Mouse (Mus musculus): Measurements from ENCODE around the gene Slc16a4. TPM values are rescaled to one million over a fixed set of nuclear protein-coding genes. Genes with fewer than 3 reads are reported as not detected.
"Not testable (repeated sequence)": the region's sequence is repeated elsewhere in the genome, so short reads cannot be mapped to it uniquely, and the experiment has no call there.

Slc16a4 gene
- total RNA-seq, 2 experiments from 2014 or later: 1.0 to 1.9 TPM

DNA sequence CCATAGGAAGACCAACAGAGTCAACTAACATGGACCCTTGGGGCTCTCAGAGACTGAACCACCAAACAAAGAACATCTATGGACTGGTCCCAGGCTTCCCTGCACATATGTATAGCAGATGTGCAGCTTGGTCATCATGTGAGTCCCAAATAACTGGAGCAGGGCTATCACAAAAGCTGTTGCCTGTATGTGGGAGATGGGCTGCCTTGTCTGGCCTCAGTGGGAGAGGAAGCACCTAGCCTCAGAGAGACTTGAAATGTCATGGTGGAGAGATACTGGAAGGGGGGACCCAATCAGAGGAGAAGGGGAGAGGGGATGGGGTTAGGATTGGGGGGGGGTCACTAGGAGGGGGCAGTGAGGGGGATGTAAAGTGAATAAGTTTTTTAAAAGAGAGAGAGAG is 3.7 kb upstream of the Slc16a4 start:
- no peak for DNase-seq (ENCODE audit: extremely low spot score in 1 of 2, low spot score in 1 of 2)

DNA sequence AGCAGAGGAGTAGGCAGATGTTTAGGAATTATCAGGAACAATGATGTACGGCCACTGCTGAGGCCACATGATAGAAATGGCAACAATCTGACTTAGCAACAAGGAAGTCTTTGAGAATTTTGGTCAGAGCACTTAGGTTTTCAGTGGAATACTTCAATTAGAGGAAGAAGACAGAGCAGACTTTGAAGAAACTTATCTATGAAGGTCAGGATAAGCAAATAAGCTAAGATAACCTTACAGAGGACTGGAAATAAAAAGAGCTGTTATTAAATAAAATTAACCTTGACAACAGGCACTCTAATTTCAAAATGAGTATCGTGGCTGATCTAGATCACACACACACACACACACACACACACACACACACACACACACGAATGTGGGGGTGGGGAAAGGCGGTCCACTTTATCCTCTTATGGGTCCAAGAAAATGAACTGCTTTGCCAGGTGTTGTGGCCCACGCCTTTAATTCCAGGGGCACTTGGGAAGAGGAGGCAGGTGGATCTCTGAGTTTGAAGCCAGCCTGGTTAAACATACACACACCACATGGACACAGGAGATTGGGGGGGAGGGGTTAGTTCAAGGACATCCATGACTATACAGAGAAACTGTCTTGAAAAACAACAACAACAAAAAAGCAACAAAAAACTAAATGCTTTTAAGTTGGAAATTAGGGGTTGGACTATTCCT is 4.8 kb downstream of the Slc16a4 start:
- DNase-seq (ENCODE audit: extremely low spot score in 1 of 2, low spot score in 1 of 2): no peak

DNA sequence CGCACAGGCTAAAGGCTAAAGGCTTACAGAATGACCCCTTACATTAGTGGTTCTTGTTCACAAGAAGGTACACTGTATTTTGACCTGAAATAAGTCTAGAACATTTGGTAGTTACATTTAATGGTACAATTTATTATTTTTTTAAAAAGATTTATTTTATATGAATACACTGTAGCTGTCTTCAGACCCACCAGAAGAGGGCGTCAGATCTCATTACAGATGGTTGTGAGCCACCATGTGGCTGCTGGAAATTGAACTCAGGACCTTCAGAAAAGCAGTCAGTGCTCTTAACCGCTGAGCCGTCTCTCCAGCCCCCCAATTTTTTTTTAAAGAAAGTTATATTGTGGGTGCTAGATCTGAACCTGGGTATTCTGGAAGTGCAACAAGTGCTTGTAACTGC is 5.9 kb downstream of the Slc16a4 start:
- not testable (repeated sequence) for DNase-seq (ENCODE audit: extremely low spot score in 1 of 2, low spot score in 1 of 2)

DNA sequence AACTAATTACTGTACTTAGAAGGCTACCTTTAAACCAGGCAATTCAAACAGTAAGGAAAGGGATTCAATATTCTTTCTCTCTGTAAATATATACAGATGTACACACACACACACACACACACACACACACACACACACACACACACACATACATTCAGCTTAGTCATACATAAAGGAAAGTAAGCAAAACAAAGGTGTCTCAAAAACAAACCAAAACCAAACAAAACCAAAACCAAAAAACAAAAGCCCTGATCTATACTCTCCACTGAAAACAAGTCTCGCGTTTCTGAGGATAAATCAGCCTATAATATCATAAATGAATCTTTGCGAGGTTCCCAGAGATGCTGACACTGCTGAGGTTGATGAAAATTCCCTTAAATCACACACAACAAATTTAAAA is 26.3 kb downstream of the Slc16a4 start:
- DNase-seq (ENCODE audit: extremely low spot score in 1 of 2, low spot score in 1 of 2): no peak

DNA sequence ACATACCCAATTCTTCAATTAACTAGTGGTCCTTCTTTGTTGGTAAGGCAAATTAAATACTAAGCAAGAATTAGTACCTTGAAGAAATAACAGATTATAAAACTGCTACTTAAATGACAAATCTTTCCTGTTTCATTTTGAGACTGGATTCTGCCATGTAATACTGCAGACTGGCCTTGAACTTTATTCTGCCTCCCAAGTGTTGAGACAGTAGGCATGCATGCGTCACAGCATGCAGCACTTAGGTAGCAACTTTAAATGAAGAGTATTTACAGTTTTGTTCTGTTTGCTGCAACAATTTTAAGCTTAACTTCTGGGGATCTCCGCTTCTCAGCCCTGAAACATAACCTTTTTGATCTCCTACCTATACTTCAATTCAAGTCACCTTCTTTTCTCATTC is 30.1 kb downstream of the Slc16a4 start:
- DNase-seq (ENCODE audit: extremely low spot score in 1 of 2, low spot score in 1 of 2): no peak

DNA sequence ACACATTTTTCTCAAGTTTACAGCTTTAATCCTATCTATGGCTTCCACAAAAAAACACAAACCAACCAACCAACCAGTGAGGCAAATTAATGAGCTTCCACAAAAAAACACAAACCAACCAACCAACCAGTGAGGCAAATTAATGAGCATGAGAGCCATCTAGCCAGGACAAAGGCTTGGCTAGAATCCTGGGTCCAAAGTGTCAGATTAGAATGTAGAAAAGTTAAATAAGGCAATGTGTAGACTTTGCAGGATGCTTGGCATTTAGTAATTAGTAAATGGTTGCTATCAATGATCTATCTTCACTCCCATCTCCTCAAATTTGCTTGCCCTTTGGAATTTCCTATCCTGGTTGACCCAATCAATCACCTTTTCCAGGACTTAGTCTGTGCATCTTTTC is 30.7 kb downstream of the Slc16a4 start:
- DNase-seq (ENCODE audit: extremely low spot score in 1 of 2, low spot score in 1 of 2): no peak

DNA sequence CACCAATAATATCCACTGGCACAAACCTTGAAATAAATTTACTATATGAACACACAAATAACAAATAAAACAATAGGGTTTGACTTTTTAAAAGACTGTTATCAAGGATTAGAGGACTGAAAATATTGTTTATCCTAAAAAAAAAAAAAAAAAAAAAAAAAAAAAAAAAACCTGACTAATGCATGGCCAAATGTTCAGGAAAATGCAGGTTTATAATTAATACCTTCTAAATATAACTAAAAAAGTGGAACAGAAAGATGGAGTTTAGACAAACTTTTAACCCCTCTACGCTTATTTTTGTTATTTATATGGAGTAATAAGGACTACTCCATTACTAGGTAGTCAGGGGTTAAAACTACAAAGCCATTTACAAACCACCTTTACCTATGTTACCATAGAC is 35.4 kb downstream of the Slc16a4 start:
- DNase-seq (ENCODE audit: extremely low spot score in 1 of 2, low spot score in 1 of 2): no peak

DNA sequence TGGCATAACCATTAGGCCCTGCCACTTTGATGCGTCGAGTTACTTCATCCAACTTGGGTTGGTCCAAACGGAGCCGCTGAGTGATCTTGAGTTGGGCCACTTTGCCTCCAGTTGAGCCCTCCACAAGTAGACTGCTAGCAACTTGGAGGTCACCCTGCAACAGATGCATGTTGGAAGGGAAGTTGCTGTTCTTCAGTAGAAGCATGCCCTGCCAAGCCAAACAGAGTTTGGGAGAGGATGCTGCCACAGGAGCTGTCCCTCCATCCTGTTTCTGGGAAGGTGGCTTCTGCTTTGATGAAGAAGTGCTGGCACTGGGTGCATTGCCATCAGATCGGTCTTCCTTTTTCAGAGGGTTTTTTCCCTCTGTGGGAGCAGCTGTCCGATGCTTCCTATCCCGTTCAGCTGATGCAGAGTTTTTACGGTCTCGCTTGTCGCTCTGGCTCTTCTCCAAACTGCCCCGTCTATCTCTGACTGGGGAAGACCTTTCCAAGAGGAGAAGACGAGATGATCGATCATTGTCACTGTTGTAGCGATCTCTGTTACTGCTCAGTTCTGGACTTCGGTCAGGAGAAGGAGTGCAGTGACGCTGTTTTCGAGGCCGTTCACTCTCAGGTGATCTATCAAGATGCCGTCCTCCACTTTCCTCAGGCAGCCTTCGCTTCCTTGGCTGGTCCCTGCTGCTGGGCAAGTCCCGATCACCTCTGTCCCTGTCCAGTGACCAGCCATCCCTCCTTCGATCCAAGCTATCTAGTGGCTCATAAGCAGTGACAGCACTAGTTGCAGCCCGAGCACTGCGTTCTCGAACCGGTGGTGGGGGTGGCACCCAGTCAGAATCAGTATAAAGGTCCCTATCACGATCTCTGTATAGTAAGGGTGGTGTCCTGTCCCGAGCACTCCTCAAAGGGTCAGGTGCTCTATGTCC is 39.7 kb downstream of the Slc16a4 start:
- DNase-seq (ENCODE audit: extremely low spot score in 1 of 2, low spot score in 1 of 2): no peak

DNA sequence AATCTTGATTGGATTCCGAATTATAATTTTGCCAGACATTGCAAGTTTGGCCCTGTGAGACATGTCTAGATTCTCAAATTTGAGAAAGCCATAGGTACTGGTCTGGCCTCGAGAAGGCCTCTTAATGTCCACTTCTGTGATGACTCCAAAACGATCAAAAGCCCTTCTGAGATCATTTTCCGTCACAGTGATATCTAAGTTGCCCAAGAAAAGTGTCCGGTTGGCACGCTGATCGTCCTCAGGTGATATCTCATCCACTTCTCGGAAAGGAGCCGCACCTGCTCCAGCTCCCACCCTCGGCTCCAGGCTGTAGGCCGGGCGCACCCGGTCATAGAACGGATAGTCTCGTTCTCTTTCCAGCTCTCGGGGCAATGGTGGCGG is 40.7 kb downstream of the Slc16a4 start:
- DNase-seq (ENCODE audit: extremely low spot score in 1 of 2, low spot score in 1 of 2): no peak

DNA sequence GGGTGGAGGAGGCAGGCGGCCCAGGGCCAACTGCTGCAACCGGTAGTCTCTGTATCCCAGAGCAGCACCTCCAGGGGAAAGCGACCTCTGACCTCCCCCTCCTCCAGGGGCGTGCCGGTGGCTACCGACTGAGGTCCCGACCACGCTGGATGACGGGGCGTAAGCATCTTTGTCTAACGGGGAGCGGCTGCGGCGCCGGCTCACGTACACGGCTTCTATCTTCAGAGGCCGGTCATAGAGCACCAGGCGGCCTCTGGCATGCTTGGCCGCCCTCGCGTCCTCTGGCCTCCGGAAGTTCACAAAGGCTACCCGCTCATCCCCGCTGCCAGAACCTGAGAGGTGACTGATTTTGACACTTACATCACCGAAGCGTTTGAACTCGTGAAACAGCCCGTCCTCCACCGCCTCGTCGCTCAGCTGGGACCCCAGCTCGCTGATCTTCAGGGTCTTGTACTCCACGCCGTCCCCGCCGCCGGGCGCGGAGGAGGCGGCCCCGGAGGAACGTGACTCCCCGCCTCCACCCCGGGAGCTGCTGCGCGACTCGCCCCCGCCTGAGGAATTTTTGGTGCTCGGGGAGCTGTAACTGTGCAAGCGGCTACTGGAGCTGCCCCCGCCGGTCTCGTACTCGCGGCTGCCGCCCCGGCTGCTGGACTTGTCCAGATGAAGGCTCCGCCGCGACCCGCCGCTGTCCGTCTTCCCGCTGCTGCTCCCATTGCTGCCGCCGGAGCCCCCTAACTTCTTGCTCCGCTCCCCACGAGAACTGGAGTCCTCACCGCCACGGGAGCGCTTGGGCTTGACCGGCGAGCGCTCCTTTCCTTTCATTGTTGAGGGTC is 41.3 kb downstream of the Slc16a4 start:
- peak in 1 of 2 experiments; percentile 41 for DNase-seq (ENCODE audit: extremely low spot score in 1 of 2, low spot score in 1 of 2)

DNA sequence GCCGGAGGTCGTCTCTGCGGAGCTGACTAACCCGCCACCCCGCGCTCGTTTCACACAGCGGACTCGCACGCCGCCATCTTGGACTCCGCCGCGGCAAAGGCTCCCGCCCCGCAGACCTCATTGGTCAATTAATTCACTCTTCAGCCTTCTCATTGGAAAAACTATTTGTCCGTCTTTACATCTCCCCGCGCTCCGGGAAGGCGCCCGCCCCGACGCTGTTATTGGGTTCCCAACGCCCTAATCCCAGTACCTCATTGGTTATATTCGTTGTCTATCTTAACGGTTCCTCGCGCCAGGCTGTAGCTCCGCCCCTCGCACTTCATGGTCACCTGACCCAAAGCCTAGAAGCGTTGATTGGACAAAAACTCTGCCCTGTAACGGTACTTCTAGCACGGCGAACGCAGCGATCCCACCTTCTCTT is 41.9 kb downstream of the Slc16a4 start:
- peak; percentile 78 to 82 for DNase-seq (ENCODE audit: extremely low spot score in 1 of 2, low spot score in 1 of 2)

DNA sequence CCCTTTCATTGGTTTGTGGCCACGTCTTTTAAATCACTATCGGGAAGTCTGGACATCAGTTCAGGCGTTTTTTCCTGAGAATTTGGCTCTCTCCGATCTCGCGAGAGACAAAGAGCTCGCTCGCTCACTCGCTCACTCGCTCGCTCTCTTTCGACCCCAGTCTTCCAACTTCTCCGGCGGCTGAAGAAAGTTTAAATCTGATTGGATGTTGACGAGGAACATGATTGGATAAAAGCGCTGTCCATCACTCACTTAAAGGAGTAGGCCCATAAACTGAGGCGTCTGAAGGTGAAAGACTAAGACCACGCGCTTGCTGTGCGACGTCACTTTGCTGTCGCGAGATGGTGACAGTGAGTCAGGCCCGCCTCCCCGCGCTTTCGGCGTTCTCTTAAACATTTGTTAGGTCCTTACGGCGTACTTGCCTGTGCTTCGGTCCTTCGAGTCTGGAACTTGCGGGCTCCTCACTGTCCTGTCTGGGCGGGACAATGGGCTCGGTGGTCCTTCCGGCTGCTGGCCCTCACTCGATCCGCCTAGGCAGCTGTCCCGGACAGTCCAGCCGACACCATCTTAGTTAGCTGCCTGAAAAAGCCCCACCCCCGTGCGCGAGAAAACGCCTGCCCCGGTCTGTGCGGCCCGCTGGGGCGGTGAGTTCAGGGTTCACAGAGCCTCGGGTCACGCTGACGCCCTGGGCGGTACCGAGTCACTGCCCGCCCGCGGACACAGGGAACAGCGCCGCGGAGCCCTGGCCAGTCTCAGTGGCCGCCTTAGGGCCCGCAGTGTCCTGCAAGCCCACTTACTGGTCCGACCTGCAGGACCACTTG is 42.6 kb downstream of the Slc16a4 start, which contains the start of gene Rbm15:
Gene Rbm15, minus strand, starts transcription at position 293 of the 821 bp plus-strand sequence.
- peak; percentile 86 to 90 for DNase-seq (ENCODE audit: extremely low spot score in 1 of 2, low spot score in 1 of 2)

DNA sequence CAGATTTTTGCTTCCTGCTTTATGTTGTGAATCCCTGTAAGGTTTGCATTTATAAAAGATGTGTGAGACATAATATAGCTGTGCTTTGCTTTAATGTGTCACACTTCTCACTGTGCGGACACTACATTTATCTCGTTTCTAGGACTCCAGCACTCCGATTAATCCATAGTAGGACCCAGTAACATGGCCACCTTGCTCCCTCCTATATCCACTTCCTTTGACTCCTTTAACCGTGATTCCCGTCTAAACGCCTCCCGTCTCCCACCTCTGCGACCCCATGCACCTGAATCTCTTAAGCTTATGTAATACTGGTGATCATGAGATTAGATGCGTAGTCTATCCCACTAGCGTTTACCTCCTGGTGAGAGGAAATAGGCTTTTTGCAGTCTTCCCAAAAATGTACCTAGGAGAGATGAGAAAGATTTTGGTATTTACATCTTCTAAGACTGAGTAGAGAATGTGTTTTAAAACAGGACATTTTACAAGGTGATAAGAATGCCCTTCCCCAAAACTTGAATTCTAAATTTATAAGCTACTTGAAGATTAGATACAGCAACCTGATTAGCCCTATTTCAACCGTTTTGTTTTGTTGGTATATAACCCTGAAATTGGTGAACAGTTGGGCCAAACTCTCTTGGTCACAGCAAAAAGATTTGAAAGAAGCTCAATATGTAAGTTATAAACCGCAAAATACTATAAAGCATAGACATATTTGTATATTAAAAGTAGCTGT is 43.3 kb downstream of the Slc16a4 start:
- DNase-seq (ENCODE audit: extremely low spot score in 1 of 2, low spot score in 1 of 2): no peak

DNA sequence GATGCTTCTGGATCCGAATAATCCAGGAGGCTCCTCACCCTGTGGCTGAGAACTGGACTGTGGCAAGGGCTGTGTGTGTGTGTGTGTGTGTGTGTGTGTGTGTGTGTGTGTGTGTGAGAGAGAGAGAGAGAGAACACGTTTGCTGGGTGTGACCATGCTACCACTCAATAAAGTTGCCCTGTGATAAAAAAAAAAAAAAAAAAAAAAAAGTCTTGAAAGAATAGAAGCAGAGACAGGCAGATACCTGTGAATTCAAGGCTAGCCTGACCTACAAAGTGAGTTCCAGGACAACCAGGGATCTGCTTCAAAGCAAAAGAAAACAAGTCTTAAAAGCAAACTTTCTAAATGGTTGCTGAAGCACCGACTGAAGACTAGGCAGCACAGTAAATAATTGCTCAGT is 52.9 kb downstream of the Slc16a4 start:
- no peak for DNase-seq (ENCODE audit: extremely low spot score in 1 of 2, low spot score in 1 of 2)

DNA sequence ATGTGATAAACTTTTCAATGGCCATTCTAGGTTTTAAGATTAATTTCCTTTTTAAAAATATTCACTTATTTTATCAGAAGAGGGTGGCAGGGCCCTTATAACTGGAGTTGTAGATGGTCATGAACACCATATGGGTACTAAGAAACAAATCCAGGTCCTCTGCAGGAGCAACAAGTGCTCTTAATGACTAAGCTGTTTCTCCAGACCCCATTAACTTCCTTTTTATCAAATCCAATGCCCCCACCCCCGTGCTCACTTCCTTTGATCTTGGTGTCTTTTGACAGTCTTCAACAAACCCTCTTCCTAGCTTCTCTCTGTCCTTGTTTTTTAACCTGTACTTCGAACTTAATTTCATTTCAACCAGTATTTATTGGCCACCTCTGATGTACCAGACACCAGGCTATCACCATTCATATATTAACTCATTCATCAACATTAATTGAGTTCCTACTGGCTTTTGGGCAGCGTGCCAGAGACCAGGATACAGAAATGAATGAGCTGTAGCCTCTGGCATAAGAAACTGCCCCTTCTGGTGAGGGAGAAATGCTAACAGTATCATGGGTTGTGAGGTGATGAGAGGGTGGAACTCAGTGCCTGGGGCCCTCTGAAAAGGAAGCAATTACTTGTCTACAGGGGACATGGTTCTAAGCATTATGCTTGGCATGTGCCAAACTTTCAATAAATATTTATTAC is 54.1 kb downstream of the Slc16a4 start:
- DNase-seq (ENCODE audit: extremely low spot score in 1 of 2, low spot score in 1 of 2): no peak

DNA sequence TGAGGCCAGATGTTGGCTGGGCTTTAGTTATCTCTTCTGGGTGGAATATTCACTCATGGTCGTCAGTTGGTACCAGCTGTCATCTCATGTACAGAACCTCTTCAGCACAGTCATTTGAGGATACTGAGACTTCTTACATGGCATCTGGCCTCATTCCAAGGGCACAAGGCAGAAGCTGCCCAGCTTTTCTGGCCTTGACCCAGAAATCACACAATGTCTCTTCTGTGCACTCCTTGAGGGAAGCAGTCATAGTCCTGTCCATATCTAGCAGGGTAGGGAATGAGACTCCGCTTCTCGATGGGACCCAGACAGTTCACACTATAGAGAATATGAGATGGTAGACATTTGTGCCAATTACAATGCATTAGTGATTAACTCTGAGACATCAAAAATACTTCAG is 58.0 kb downstream of the Slc16a4 start:
- DNase-seq (ENCODE audit: extremely low spot score in 1 of 2, low spot score in 1 of 2): no peak

DNA sequence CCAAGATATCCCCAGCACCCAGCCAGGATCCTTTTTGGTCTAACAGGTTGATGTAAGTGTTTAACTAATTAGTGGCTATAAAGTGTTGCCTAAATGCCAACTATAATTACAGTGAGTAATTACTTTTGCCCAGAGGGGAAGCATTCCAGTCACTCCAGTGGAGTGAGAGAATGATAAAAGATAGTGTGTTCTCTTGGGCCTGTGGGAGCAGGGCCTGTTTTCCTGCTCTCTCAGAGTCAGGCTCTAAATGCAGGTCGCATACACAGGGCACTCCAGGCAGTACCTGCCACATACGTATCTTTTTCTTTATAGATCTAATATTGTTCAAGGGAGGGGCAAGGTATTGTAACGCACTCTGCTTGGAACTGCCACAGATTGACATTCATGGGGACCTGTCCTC is 60.7 kb downstream of the Slc16a4 start:
- no peak for DNase-seq (ENCODE audit: extremely low spot score in 1 of 2, low spot score in 1 of 2)

DNA sequence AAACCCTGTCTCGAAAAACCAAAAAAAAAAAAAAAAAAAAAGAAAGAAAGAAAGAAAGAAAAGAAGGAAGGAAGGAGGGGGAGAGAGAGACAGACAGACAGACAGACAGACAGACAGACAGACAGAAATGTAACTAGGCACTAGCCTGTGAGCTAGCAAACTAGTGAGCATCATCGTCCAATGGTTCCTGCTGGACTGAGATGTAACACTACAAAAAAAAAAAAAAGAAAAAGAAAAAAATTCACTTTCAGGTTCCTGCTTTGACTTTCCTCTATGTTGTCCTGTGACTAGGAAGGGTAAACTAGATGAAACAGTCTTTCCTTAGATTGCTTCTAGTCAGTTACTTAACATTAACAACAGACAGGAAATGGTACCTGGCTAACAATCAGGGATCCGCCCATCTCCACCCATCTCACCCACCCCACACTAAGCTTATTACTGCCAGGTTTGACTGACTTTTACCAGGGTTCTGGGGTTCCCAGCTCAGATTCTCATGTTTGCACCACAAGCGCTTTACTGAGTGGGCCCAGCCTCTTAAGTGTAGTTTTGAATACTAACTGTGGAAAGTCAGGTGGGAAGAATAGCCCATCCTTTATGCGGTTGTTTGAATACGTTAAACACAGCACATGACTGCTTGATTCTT is 64.7 kb downstream of the Slc16a4 start:
- DNase-seq (ENCODE audit: extremely low spot score in 1 of 2, low spot score in 1 of 2): no peak

Data from layer of hippocampus, postnatal 25 days (tissue).